Mouse (Mus musculus) heart, adult 8-10 months (tissue): ENCODE results near the gene Htr6. TPM values are rescaled to one million over a fixed set of nuclear protein-coding genes. Genes with fewer than 3 reads are reported as not detected.

Experiments used
- DNase-seq: peaks from one replicate; pipeline ENCODE4 v3.0.0; 2022; ENCODE audit warnings: low spot score
- total RNA-seq, 4 experiments: library from RNA; stranded (reverse); gene quantifications; 2 replicates each; pipeline ENCODE4 v1.2.4; 2022

The Htr6 gene
- total RNA-seq: not detected

DNA sequence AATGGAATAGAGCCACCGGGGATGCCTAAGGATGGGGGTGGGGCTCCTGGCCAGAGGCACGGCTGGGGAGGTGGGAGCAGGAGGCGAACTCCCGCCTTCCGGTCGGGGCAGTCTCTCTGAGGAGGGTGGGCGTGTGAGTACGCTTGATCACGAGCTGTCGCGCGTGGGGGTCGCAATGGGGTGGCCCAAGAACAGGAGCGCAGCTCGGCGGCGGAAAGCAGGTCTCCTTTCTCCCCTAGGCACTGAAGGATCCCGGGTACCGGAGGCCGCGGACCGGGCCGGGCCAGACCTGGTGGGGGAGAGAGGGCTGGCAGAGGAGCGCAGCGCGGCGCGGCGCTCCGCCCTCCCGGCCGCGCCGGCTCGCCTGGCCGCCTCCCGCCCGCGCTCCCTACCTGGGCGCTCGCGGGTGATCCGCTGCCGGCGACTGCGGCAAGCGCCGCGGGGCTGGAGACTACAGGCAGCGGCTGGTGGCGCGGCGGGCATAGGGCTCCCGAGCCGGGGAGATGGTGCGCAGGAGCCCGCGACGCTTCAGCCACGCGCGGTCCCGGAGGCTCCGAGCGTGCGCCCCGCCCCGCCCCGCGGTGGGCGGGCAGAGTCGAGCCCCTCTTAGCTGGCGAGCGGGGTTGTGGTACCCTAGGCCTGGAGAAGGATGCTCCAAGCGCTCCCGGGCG lies at the start of gene Htr6:
Gene Htr6 (minus strand): TSS at position 530 of the 671 bp plus-strand sequence.
- no peak for DNase-seq

DNA sequence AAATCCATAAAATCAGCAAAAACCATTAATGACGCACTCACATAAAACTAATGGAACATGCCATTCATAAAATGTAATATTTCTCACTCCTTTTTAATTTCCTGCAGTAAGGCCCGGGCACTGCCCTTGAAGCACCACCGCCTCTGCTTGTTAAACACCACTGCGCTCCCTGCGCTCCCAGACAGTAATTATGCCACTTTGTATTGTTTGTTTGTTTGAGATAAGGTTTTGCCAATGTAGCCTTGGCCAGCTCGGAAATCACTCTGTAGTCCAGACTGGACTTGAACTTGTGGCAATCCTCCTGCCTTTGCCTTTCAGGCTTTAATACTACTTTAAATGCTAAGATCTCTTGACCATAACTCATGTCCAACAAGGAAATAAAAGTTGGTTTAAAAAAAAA lies 49.6 kb upstream of the Htr6 start:
- no peak for DNase-seq

DNA sequence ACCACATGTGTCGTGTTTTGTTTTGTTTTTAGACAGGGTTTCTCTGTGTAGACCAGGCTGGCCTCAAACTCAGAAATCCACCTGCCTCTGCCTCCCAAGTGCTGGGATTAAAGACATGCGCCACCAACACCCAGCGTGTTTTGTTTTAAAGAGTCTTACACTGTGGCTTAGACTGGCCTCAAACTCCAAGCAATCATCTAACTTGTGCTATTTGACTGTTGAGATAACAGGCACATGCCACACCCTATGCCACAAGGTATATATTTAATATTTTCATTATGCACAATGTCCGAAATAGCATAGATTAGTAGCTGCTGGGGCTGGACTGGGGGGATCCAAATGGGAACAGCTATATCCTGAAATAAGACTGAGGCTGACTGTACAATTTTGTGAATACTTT lies 47.2 kb upstream of the Htr6 start:
- DNase-seq: no peak

DNA sequence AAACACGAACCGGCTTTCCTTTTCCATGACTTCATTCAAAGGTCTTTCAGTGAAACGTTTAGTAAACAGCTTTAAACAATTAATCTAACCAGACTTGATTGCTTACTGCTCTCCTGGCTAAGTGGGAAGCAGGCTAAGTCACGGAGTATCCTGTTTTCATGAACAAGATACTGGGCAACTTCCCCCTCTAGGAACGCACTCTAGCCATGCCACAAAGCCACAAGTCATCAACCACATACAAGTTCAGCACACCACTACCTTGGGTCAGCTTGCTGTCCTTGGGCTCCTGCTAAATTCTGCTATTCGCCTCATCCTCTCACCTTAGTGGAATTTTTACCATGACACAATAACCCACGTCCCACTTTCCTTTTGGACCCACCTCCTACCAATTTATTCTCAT lies 45.6 kb upstream of the Htr6 start:
- no peak for DNase-seq

DNA sequence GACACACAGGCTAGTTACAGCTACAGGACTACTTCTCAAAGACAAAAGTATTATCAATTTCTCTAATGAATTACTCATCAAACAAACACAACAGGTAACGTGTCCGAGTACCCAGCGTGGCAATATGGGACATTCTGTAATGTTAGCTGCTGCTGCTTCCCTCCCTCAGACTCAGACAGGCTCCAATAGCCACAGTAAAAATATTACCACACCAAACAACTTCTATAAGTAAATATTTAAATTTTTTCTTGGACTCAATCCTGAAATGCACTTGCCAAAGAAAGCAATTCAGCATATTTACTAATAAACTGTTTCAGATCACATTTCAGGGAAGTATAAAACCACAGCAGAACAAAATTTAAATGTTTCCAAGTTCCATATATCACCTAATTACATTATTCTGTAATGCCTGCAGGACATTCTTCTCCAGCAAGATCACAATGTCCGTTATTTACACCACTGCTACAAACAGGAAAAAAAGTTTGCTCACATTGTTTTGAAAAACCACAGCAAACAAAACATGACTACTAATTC lies 45.0 kb upstream of the Htr6 start:
- no peak for DNase-seq

DNA sequence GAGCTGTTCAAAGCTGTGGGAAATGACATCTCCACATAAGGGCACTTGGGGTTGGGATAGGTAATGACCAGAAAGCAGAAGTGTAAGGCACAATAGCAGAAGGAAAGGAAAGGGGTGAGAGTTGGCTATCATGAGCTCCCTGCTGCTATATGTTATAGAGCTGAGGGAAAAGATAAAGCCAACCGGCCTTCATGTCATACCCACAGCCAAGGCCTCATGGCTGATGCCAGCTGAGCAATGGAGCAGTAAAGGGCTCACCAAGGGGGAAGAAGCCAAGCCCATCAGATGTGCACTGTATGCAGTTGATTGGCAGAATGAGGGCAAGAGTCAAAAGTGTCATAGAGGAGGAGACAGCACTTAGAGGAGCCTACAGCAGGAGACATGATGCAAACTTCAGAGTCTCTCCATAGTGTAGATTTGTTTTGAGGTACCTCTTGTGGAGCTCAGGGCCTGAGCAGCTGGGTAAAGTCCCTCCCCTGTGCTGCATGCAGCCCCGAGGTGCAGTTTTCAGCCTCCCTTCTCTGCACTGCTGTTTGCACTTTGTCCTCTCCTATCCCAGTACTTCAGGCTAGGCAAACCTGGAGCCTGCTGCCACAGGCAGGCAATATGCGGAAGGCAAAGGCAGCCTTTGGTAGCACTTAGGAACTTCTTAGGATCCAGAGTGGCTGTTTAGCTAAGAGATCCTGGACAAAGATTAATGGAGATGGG lies 41.1 kb upstream of the Htr6 start:
- DNase-seq: no peak

DNA sequence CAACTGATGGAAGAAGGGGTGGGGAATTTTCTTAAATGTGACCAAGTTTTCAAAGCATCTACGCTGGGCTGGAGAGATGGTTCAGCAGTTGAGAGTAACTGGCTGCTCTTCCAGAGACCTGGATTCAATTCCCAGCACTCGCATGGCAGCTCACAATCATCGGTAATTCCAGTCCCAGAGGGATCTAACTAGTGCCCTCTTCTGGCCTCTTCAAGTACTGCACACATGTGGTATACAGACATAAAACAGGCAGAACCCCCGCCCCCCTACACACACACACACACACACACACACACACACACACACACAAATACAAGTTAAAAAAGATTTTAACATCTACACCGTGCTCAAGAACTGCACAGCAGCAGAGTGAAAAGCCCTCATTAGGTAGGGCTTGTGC lies 40.4 kb upstream of the Htr6 start:
- DNase-seq: no peak

DNA sequence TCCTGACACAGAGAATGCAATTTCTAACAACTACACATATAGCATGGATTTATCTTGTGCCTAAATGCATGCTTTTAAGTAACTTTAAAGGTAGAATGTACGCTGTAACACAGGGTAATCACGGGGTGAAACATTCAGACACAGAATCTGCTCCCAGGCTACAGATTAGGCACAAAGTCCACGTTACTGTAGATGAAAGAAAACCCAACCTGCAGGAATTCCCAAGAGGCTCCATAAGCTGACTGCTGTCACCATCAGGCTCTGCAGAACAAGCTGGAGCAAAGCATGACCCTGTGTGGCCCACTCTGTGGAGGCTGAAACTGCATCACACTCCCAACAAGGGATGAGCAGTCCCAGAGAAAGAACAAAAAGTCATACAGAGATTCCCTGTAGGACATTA lies 37.1 kb upstream of the Htr6 start:
- no peak for DNase-seq

DNA sequence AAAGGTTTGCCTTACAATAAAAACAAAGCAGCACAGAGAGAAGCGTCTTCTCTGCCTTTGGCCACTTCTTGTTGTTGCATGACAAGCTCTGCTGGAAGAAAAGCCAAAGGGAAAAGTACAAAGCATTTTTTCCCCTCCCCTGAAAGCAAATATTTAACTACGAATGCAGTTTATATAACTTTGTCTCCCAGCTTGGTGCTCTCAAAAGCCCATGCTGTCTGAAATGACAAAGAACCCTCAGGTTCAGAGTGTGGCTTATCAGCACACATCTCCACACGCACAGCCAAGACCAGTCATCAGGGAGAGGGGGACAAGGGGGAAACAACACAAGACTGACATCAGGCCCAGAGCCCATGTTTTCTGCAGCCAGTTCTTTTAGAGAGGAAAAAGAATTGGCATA lies 36.1 kb upstream of the Htr6 start:
- DNase-seq: no peak

DNA sequence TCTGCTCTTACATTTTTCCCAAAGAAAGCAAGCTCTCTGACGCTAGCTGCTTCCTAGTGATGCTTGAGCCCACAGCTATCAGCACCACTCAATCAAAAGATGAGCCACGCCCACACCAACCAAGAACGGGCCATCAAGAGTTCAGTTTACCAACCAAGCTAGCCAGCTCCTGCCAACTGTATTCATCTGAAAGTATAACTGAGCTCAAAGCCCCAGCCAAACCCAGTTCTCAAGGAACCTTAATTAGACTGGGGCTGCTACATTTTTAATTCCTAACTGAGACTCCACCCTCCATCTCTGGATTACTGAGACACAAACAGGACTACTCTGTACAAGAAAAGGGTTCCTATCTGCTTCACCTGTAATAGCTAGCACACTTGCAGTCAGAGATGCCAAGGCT lies 35.5 kb upstream of the Htr6 start:
- no peak for DNase-seq

DNA sequence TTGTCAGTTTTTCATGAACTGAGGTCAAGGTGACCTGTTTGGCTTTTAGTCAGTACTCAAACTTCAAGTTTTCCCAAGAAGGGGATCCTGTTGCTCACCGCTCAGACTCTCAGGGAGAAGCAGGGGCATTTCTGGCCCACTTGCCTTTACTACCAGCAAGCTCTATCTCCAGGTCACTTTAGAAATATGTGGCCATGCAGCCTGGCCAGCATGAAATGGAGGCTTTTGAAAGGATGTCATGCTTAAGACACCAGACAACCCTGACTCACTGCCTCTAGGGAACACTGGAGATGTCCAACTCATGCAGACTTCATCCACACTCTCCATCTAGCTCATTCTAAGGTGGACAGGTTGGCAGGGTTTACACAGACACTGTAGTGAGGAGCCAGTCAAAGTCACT lies 30.1 kb upstream of the Htr6 start:
- no peak for DNase-seq

DNA sequence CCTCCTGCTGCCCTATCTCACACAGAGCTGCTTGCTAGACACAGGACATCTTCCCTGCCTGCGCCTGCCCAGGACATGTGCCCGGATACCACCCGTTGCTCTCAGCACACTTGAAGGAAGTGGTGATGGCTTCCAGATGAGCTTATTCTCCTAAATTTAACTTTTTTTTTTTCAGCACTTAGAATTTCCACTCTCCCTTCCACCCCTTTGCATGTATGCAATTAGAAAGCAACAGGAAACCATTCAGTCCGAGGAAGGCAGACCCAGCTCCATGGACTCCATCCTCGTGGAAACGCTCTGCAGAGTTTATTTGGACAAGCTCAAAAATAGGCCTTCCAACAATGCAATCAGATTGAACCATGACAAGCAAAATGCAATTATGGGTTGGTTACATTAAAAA lies 26.2 kb upstream of the Htr6 start:
- DNase-seq: no peak

DNA sequence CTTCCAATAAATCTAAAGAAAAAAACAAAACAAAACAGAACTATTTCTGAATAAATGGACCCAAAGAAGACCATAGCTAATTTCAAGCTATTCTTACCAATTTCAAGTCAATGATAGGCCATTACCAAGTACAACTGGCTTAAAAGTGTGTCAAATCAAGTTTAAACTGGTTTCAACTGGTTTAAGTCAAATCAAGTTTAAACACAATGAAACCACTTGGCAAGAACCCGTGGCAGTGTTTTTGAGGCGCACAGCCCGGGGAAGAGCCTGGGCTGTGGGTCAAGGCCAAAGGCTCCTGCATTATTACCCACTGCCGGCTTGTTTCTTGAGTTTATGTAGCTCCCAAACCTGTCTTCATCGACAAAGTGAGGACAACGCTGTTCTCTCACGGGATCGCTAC lies 25.0 kb upstream of the Htr6 start:
- DNase-seq: no peak

DNA sequence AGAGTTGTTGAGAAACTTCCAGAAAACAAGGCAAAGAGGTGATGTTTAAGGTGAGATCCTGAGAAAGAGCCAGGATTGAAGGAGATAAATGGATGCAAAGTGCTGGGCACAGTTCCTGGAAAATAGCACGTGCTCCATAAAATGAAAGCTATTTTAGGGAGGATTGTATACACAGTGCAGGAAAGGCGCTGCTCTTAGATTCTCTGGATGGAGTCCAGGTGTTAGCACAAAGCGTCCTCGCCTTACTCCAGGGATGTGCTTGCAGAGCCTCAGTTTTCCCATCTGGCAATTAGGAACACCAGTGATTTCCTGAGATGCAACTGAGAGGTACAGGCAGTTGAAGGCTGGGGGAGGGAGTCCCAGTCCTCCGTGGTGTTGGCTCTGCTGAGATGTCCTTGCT lies 20.8 kb upstream of the Htr6 start:
- DNase-seq: no peak

DNA sequence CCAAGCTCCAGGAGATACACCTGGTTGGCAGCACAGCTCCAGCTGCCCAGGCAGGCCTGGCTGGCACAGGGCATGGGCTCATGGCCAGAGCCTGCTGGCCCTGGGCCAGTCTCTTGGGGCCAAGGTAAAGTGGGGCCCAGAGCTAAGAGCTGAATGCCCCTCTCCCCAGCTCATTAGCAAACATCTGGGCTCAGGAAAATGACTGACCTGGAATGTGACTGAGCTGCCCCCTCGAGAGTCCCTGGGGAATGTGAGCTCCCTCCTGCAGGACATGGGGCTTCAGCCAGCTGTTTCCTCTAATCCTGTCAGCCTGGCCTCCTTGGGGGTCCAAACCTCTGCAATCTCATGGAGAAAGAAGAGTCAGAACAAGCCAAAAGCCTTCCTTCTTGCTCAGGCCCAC lies 20.0 kb upstream of the Htr6 start:
- DNase-seq: no peak

DNA sequence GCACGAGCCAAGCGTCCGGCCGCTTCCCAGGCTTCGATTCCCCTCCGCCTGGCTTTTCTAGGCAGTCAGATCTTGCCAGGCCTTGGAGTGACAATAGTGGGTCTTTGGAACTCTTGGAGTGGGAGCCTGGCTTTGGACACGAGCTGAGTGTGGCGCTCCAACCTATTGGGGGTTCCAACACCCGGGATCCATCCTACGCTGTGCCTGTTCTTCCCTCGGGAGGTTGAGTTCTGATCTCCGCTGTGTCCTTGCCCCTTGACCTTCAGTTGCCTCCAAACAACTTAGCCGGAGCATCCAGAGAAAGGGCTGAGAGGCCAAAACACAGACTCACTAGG lies 17.8 kb upstream of the Htr6 start:
- DNase-seq: no peak

DNA sequence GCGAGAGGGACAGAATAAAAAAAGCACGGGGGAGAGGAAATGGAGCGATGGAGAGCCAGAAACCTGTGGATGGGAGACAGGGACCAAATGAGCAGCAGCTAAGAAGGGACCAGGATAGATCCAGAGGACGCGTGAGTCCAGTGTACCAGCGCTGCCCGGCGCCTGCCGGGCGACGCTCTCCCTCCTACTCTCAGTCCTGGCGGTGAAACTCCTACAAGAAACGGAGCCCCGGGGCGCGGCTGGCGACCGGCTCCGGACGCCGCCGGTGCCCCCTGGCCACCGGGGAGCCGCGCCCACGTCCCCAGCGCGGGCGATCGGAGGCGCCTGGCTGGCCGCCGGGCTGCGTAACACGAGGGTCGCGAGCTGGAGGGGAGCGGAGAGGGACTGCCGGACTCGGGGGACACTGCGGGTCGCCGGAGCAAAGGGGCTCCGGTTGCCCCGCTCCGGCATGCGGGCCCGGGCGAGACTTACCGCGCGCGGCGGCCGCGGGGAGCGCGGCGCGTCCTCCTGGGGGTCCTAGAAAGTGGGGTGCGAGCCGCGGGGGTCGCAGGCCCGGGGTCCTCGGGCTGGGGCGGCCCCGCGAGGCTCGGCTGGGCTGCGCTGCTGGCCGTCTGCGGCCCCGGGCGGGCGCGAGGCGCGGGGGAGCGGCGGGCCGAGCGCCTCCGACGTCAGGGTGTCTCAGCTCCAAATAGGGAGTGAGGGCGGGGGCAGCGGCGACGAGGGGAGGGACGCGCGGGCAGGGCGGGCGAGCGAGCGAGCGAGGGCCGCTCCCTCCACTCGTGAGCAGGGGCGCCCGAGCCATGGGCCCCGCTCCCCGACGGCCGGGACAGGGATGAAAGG lies 17.2 kb upstream of the Htr6 start, which contains the start of gene Nbl1:
Gene Nbl1 (minus strand): TSS at position 638 of the 840 bp plus-strand sequence.
- no peak for DNase-seq

DNA sequence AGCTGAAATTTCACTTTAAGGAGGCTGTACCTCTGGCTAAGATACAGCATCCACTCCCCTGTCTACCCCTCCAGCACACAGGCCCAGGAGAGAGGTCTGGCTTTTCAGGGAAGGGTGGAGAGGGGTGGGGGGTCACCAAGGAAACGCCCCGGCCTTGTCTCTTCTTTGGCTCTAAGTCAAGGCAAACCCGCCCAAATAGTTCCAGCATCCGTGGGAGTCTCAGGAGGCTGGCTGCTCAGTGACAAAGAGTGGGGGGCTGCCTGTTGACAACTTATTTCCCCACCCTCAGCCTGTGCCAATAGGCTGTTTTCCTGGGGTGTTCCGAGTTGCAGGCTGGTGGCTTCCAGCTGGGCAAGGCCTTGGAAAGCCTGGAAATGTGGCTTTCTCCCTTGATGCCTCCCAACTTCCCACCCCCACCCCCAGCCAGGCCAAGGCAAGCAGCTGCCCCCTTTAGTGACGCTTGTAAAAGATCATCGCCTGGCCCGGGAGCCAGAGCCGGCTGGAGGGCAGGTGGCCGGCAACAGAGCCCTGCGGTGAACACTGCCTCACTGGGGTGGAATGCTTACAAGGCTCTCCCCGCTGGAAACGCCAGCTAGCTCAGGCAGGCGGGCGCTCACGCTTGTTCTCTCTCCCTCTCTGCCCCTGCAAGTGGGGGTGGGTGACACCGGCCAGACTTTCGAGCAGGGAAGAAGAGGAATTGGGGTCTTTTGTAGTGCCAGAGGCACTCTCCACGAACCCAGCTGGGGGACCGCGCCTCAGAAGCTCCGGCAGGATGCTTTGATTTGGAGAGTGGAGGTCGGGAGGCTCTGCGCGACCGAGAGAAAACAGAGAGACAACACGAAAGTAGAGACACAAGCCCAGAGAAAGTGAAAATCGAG lies 16.3 kb upstream of the Htr6 start:
- DNase-seq: no peak

DNA sequence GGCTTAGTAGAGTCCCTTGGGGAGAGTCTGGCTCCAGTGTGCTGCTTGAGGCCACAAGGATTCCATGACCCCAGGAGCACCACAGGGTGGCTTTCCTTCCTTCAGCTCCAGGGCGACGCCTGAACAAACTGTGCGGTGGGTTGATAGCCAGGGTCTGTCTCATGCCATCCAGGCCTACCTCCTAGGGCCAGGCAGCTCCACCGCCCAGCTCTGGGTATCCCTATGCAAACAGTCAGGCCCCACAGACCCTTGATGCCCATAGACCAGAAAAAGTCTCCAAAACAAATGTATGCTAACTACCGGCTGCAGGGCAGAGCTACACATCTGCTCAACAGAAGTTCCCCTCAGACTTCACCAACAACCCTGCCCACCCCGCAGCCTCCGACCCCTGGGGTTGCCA lies 15.7 kb upstream of the Htr6 start:
- DNase-seq: no peak

DNA sequence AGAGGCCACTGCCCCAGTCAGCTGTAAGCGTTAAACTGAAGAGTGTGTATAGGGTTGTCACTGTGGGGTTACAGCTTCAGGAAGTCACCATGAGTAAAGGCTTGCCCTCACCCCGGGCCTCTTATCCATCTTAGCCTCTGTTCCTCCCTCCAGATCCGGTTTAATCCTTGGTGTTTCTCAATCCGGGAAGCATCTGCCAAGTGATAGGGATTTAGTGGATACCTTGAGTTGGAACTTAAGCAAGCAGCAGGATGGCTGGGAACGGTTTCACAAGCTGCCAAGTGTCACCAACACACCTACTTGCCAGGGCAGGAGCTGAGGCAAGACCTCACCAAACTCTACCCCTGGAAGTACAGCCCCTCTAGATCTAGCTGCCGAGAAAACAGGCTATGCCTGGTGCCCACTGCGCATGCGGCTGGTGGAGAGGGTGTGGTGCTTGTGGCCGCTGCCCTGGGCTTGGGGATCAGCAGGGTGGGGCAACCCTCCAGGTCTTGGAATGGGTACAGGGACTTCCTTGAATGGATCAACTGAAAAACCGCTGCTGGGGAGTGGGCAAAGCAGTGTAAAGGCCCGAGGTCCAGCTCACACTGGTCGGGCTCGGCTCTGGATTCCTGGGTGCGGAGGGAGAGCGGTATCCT lies 15.1 kb upstream of the Htr6 start:
- DNase-seq: no peak
